Mouse (Mus musculus) cortical plate, adult 2 months (tissue): ENCODE measurements at regions not wholly inside any gene's neighbourhood (a gene's known extent, or its start where the extent isn't known, plus 50 kb on each side); places are given as distances from the start of the nearest gene placed in this dataset.

Experiments
- CTCF ChIP-seq: fragments of 200-500 bp; IDR thresholded peaks from 2 replicates; pipeline ENCODE4 v1.5.1; 2011; ENCODE audit warnings: mild to moderate bottlenecking, control low read depth, low read length; ENCODE audit not compliant: insufficient read depth; ENCODE audit errors: extremely low read depth
- POLR2A ChIP-seq: fragments of 200-500 bp; IDR thresholded peaks from 2 replicates; pipeline ENCODE4 v1.6.1; 2011; ENCODE audit warnings: mild to moderate bottlenecking, low read length, control low read depth; ENCODE audit not compliant: insufficient read depth; ENCODE audit errors: extremely low read depth

DNA sequence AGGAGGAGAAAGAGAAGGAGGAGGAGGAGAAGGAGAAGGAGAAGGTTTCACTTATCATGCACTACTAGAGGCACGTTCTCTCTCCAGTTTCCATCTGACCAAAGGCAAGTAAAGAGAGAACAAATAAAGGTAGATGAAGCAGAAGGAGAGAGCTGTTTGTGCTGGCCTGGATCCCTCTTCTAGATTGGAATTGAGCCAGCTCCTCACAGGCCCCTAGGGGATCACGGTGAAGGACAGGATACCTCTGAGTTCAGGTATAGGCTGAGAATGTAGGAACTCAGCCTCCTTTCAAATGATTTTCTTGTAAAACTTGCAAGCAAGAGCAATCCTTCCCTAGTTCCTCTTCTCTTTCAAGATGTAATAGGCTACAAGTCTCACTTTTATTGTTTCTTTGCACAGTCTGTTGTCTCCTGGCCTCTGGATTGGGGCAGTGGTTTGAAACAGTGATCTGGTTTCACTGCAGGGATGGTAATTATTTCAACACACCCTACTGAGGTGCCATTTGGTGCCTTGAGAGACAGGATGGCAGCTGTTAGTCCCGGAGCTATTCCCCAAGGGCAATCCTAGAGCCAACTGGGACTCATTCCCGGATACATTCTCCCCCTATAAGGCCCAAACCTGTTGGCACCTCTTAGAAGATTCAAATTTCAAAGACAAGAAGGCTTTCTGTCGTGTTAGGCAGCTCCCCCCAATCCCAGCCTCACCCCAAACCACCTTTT is 134.8 kb downstream of the Gm9817 start:
- TF ChIP-seq CTCF: no peak
- no peak for TF ChIP-seq POLR2A
